Mouse (Mus musculus): ENCODE measurements around the gene Twist2.

DNA sequence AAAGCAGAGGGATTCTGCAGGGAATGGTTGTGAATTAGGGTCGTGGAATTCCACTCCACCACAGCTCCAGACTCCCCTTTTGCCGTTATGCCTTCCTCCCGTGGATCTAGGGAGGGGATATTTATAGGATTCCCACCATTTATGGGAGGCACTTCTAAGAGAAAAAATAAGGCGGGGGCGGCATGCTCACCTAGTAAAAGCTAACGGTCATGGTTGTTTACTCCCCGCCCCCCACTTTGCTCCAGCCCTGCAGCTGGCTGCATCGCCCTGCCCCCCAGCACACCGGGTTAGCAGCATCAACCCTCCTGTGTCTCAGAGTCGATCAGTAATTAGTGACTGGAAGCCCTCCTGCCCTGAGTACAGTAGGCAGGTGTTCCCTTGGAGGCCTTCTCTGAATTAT lies 30.6 kb upstream of the Twist2 start:
- TF ChIP-seq CTCF (IDR thresholded peaks at IDR 0.05; ENCODE audit: extremely low read depth, insufficient read length, insufficient replicate concordance, low read depth, low read length) = no peak
- no peak for TF ChIP-seq POLR2A (IDR thresholded peaks at IDR 0.05; ENCODE audit: low read depth, low read length)
